ENCODE assay signal across 11 mouse cellular contexts in the genomic region with DNA sequence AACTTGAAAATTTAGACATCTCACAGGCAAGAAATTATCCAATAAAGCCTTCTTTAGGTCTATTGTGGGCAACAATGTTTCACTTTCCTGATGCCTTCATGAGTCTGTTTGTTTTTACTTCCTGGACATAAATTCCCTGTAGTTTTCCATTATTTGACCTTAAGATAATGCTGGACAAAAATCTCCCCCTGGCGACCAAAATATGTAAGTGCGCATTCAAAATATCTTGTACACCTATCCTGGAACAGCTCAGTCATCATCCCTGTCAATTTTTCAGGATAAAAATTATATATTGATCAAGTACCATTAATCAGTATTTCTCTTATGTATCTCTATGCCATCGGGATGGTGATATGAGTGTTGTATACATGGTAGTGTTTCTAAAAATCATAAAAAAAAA. TPM values are rescaled to one million over a fixed set of nuclear protein-coding genes. Genes with fewer than 3 reads are reported as not detected.
DNase-seq lines count a peak whose midpoint lies in the region; ATAC-seq and TF ChIP-seq lines count a peak whose summit lies in the region.
"Had no signal": no experiment of that assay in that cellular context is flagged by ENCODE, and none has a peak within 500 bp of the region (broad histone marks: within the 10 kb centered on the region; RNA-seq: fewer than 3 reads in every experiment).

No protein-coding gene starts in this region.

- no peaks in the 10 kb centered on the region for H3K9me3 ChIP-seq in E14TG2a.4 (ENCODE audit: low read length)
- no peaks in the 10 kb centered on the region for H3K9me3 ChIP-seq in forebrain, embryonic 12.5 days
- H3K9me3 ChIP-seq: G1E had no signal

- peak; percentile 61 for DNase-seq in embryo, embryonic 10.5 days (ENCODE audit: low spot score)
- no peak for DNase-seq in embryo, embryonic 9.5 days (ENCODE audit: extremely low spot score)
- peak; percentile 8 for DNase-seq in layer of hippocampus, adult 9-10 months (ENCODE audit: low spot score)
- no peak for DNase-seq in layer of hippocampus, postnatal 10 days (ENCODE audit: low spot score in 2 of 2)
- DNase-seq in cerebellum, postnatal 25 days: peak; percentile 14 to 64
- DNase-seq in gastrocnemius, postnatal 4 days (ENCODE audit: low spot score in 2 of 2): no peak

- H3K27me3 ChIP-seq in E14TG2a.4 (ENCODE audit: insufficient read depth, low read length): no peaks in the 10 kb centered on the region
- no peaks in the 10 kb centered on the region for H3K27me3 ChIP-seq in forebrain, embryonic 12.5 days

- no peak overlapping the region for H3K4me3 ChIP-seq in E14TG2a.4 (replicated peaks; ENCODE audit: low read length)
- H3K4me3 ChIP-seq in forebrain, embryonic 12.5 days (replicated peaks): no peak overlapping the region

- H3K27ac ChIP-seq in forebrain, embryonic 12.5 days: no peak overlapping the region

- WGBS in forebrain, embryonic 12.5 days: 25% methylated on average over 3 of the region's 3 CpGs

- ATAC-seq in forebrain, embryonic 12.5 days (ENCODE audit: low FRiP score): no peak

- H3K36me3 ChIP-seq in E14TG2a.4 (ENCODE audit: insufficient read depth, low read length): no peaks in the 10 kb centered on the region
- no peaks in the 10 kb centered on the region for H3K36me3 ChIP-seq in forebrain, embryonic 12.5 days (replicated peaks)
- H3K36me3 ChIP-seq: G1E had no signal

- no peak overlapping the region for H3K4me2 ChIP-seq in forebrain, embryonic 12.5 days

- TF ChIP-seq CTCF in E14TG2a.4 (conservative IDR thresholded peaks at IDR 0.05; ENCODE audit: low read length): peak; percentile 70

- no peak overlapping the region for H3K9ac ChIP-seq in forebrain, embryonic 12.5 days

- peaks cover 51% of the 10 kb centered on the region for H3K4me1 ChIP-seq in E14TG2a.4 (replicated peaks; ENCODE audit: low read depth, low read length)
- no peaks in the 10 kb centered on the region for H3K4me1 ChIP-seq in forebrain, embryonic 12.5 days

RNA-seq across cellular contexts. Expression of gene Tmprss11d, which starts 37.6 kb away (rescaled TPM):
- not detected for total RNA-seq in layer of hippocampus, postnatal 10 days (2021)
- total RNA-seq in gastrocnemius, postnatal 4 days (2021): not detected
- polyA plus RNA-seq in forebrain, embryonic 12.5 days (2016; fragmentation: Nextera tagmentation; extraction: Ambion mirVana): not detected in 2 replicates
- total RNA-seq: left cerebral cortex, postnatal 36 days had no signal
- polyA plus RNA-seq: G1E had no signal

RNA-seq across cellular contexts. Expression of gene Tmprss11a, which starts 58.0 kb away (rescaled TPM):
- total RNA-seq in layer of hippocampus, postnatal 10 days (2021): not detected
- not detected for total RNA-seq in gastrocnemius, postnatal 4 days (2021)
- 0.11 TPM in 1 of 2 replicates, not detected in the other for polyA plus RNA-seq in forebrain, embryonic 12.5 days (2016; fragmentation: Nextera tagmentation; extraction: Ambion mirVana)
- polyA plus RNA-seq: frontal cortex, adult 2 months; G1E had no signal

Comparison
In these comparisons a context has a peak if more than half of its experiments do, and no peak if none do; other contexts are left out.
1. DNase-seq: peak in embryo, embryonic 10.5 days (single experiment), layer of hippocampus, adult 9-10 months (single experiment) and cerebellum, postnatal 25 days (2 of 2); none in embryo, embryonic 9.5 days (single experiment), layer of hippocampus, postnatal 10 days (0 of 2) and gastrocnemius, postnatal 4 days (0 of 2).